In the genomic region with DNA sequence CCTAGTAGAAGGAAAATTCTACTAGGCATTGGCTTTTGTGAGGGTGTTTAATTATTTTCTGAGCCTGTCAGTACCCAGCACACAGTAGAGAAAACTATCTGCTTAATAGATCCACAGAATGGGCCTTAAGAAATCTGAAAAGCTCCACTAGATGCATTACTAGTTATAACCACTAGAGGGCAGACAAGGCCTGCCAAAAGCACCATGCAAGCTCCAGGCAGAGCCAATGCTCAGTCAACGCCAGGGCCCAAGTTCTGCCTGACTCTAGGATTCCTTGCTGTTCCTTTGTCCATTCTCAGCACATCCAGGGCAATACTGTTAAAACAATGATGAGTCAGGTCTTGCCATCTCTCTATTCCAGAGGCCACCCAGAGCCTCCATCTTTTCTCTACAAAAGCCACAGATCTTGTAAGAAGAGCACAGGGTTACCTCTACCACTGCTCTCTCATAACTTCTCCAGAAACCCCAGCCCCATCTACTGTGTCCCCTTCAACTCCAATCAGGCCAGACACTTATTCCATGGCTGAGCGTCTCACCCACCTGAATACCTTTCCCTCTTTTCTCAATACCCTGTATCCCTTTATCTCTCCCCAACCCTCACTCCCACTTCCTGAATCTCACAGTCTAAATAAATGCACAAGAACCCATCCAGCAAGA, we compare ENCODE assay signal across 9 mouse cellular contexts.
DNase-seq lines count a peak whose midpoint lies in the region; ATAC-seq and TF ChIP-seq lines count a peak whose summit lies in the region.
"Had no signal": no experiment of that assay in that cellular context is flagged by ENCODE, and none has a peak within 500 bp of the region (broad histone marks: within the 10 kb centered on the region; RNA-seq: fewer than 3 reads in every experiment).

No protein-coding gene starts in this region.

- no peak overlapping the region for H3K27ac ChIP-seq in heart, adult 2 months
- no peak overlapping the region for H3K27ac ChIP-seq in heart, embryonic 11.5 days (ENCODE audit: low read depth, low read length)
- no peak overlapping the region for H3K27ac ChIP-seq in forebrain, embryonic 13.5 days
- H3K27ac ChIP-seq in midbrain, embryonic 10.5 days (replicated peaks) = no peak overlapping the region
- H3K27ac ChIP-seq: neural tube, embryonic 12.5 days had no signal

- H3K4me2 ChIP-seq in heart, embryonic 11.5 days = no peak overlapping the region
- H3K4me2 ChIP-seq in forebrain, embryonic 13.5 days = no peak overlapping the region
- H3K4me2 ChIP-seq: neural tube, embryonic 12.5 days had no signal

- TF ChIP-seq POLR2A in heart, adult 2 months (IDR thresholded peaks at IDR 0.05; ENCODE audit: insufficient read depth, low read depth, low read length) = no peak

- H3K4me3 ChIP-seq in heart, adult 2 months = no peak overlapping the region
- H3K4me3 ChIP-seq in heart, embryonic 11.5 days (ENCODE audit: low read depth, low read length) = no peak overlapping the region
- no peak overlapping the region for H3K4me3 ChIP-seq in forebrain, embryonic 13.5 days
- H3K4me3 ChIP-seq in midbrain, embryonic 10.5 days = no peak overlapping the region
- H3K4me3 ChIP-seq: neural tube, embryonic 12.5 days had no signal

- intact Hi-C loops in heart, adult 2 months (cut with DNase I) = loop anchor here (1.0 to 2.0 kb wide), 2 partner anchors 163 to 655 kb away; partner anchors contain the start of gene Rad51d

- no peaks in the 10 kb centered on the region for H3K4me1 ChIP-seq in heart, adult 2 months (ENCODE audit: control insufficient read depth, insufficient read depth, low read length)
- no peaks in the 10 kb centered on the region for H3K4me1 ChIP-seq in heart, embryonic 11.5 days (ENCODE audit: control insufficient read depth, insufficient read depth, low read length)
- H3K4me1 ChIP-seq in forebrain, embryonic 13.5 days = peaks cover 14% of the 10 kb centered on the region
- peaks cover 5% of the 10 kb centered on the region; the same call in 1 of the 2 replicates for H3K4me1 ChIP-seq in midbrain, embryonic 10.5 days

- no peak for TF ChIP-seq EP300 in heart, adult 2 months (IDR thresholded peaks at IDR 0.05; ENCODE audit: insufficient read depth, low read depth, low read length)

- H3K36me3 ChIP-seq in heart, adult 2 months (ENCODE audit: control insufficient read depth, insufficient read depth, low read length) = no peaks in the 10 kb centered on the region
- no peaks in the 10 kb centered on the region for H3K36me3 ChIP-seq in heart, embryonic 11.5 days (ENCODE audit: control insufficient read depth, insufficient read depth, low read length)
- no peaks in the 10 kb centered on the region for H3K36me3 ChIP-seq in forebrain, embryonic 13.5 days (ENCODE audit: poor library complexity, severe bottlenecking)
- H3K36me3 ChIP-seq in midbrain, embryonic 10.5 days = no peaks in the 10 kb centered on the region
- H3K36me3 ChIP-seq: neural tube, embryonic 12.5 days had no signal

- H3K79me2 ChIP-seq in heart, adult 2 months (replicated peaks; ENCODE audit: control insufficient read depth, insufficient read depth, low read length) = no peaks in the 10 kb centered on the region

- no peak for ATAC-seq in heart, embryonic 11.5 days (replicated peaks; ENCODE audit: insufficient number of reproducible peaks, low FRiP score, low TSS enrichment)
- peak; percentile 45 for ATAC-seq in CD4-positive, CD25-positive, alpha-beta regulatory T cell, adult 4 months
- peak; percentile 76; the same call in 1 of the 2 replicates for ATAC-seq in cerebellum, adult (ENCODE audit: insufficient number of reproducible peaks, low FRiP score, low TSS enrichment)
- peak; percentile 83 for ATAC-seq in forebrain, embryonic 13.5 days

- H3K9ac ChIP-seq in heart, adult 2 months (ENCODE audit: low read depth, low read length) = no peak overlapping the region
- H3K9ac ChIP-seq in heart, embryonic 11.5 days (ENCODE audit: low read depth, low read length) = no peak overlapping the region
- H3K9ac ChIP-seq in forebrain, embryonic 13.5 days = no peak overlapping the region
- H3K9ac ChIP-seq: neural tube, embryonic 12.5 days had no signal

- peak in 1 of 2 experiments; percentile 6 for DNase-seq in heart, adult 2 months
- peak; percentile 14 to 40 for DNase-seq in kidney, postnatal 36 days
- peak; percentile 43 for DNase-seq in midbrain, embryonic 10.5 days (ENCODE audit: low spot score)
- peak; percentile 9 for DNase-seq in testis, postnatal 14 days (ENCODE audit: low spot score)

- peak; percentile 92 for TF ChIP-seq CTCF in heart, adult 2 months (IDR thresholded peaks at IDR 0.05)

- H3K9me3 ChIP-seq in heart, embryonic 11.5 days (replicated peaks; ENCODE audit: control insufficient read depth, low read length) = no peaks in the 10 kb centered on the region
- no peaks in the 10 kb centered on the region for H3K9me3 ChIP-seq in forebrain, embryonic 13.5 days (replicated peaks)
- H3K9me3 ChIP-seq in midbrain, embryonic 10.5 days (replicated peaks) = no peaks in the 10 kb centered on the region
- H3K9me3 ChIP-seq: neural tube, embryonic 12.5 days had no signal

- 13% methylated on average over 2 of the region's 2 CpGs for WGBS in heart, adult 2 months
- 34% methylated on average over 2 of the region's 2 CpGs for WGBS in heart, embryonic 11.5 days (ENCODE audit: insufficient replicate concordance)
- 45% methylated on average over 2 of the region's 2 CpGs for WGBS in forebrain, embryonic 13.5 days
- 38% methylated on average over 2 of the region's 2 CpGs for WGBS in midbrain, embryonic 10.5 days

- H3K27me3 ChIP-seq in heart, adult 2 months (ENCODE audit: control insufficient read depth, insufficient read depth, low read length) = no peaks in the 10 kb centered on the region
- peaks cover 18% of the 10 kb centered on the region for H3K27me3 ChIP-seq in heart, embryonic 11.5 days (ENCODE audit: control insufficient read depth, insufficient read depth, low read length)
- peaks cover 15% of the 10 kb centered on the region for H3K27me3 ChIP-seq in forebrain, embryonic 13.5 days
- peaks cover 37% of the 10 kb centered on the region; the same call in 1 of the 2 replicates for H3K27me3 ChIP-seq in midbrain, embryonic 10.5 days (ENCODE audit: low read depth, poor library complexity, severe bottlenecking)
- H3K27me3 ChIP-seq: neural tube, embryonic 12.5 days had no signal
